Mouse (Mus musculus) forebrain, embryonic 16.5 days (tissue): ENCODE data around the gene Pml. TPM values are rescaled to one million over a fixed set of nuclear protein-coding genes. Genes with fewer than 3 reads are reported as not detected.
A peak's percentile ranks its signal among the peaks of the same experiment; 100 is the strongest.

Experiments used
- ATAC-seq: fragments of 200-750 bp; cut with Nextera tagmentation; 2 replicates; pipeline ENCODE4 v1.8.0; 2017; ENCODE audit warnings: mild to moderate bottlenecking, moderate library complexity
- H3K27ac ChIP-seq: fragments of 300-500 bp; sonication (generic); 2 replicates; pipeline ENCODE4 v1.5.1; 2014; ENCODE audit warnings: low read length, control low read depth
- H3K27me3 ChIP-seq: fragments of 300-500 bp; sonication (generic); replicated peaks from 2 replicates; pipeline ENCODE4 v1.6.1; 2014; ENCODE audit warnings: low read length; ENCODE audit not compliant: control insufficient read depth, insufficient read depth
- H3K36me3 ChIP-seq: fragments of 300-500 bp; sonication (generic); 2 replicates; pipeline ENCODE4 v1.6.1; 2014; ENCODE audit not compliant: control insufficient read depth, insufficient read depth
- H3K4me1 ChIP-seq: fragments of 300-500 bp; sonication (generic); replicated peaks from 2 replicates; pipeline ENCODE4 v1.6.1; 2014; ENCODE audit warnings: low read length; ENCODE audit not compliant: control insufficient read depth, insufficient read depth
- H3K4me2 ChIP-seq: fragments of 300-500 bp; sonication (generic); 2 replicates; pipeline ENCODE4 v1.6.1; 2014; ENCODE audit warnings: mild to moderate bottlenecking, low read length, control low read depth
- H3K4me3 ChIP-seq: fragments of 300-500 bp; sonication (generic); replicated peaks from 2 replicates; pipeline ENCODE4 v1.5.1; 2014; ENCODE audit warnings: mild to moderate bottlenecking, low read length, control low read depth
- H3K9ac ChIP-seq: fragments of 300-500 bp; sonication (generic); replicated peaks from 2 replicates; pipeline ENCODE4 v1.6.1; 2014; ENCODE audit warnings: low read depth, low read length, control low read depth
- H3K9me3 ChIP-seq: fragments of 300-500 bp; sonication (generic); 2 replicates; pipeline ENCODE4 v1.6.1; 2016; ENCODE audit warnings: low read length; ENCODE audit not compliant: control insufficient read depth
- WGBS: fragments of 180-500 bp; shearing (Covaris S2); extraction: QIAGEN DNeasy Blood & Tissue Kit; methylation state at CpG from one replicate; pipeline ENCODE4 v1.1.7; 2014; 5-methylcytosine and 5-hydroxymethylcytosine counted together
- polyA plus RNA-seq: library from polyadenylated mRNA; unstranded; fragments of >200 nt; fragmentation: Nextera tagmentation; extraction: Ambion mirVana; gene quantifications from 2 replicates; pipeline ENCODE4 v1.2.1, GENCODE M21; 2015

The Pml gene
- 7.4 and 8.1 TPM in 2 replicates for polyA plus RNA-seq

GRCm38 (mm10) chr9:58249592-58250192, at the start of gene Pml:
Pml (minus strand) TSS chr9:58249786.
- ATAC-seq: 0 out of 2 replicates have a peak, but pooled peaks have one; percentile 36
- Histone ChIP-seq H3K36me3 (no peaks in the 10 kb centered on the region), H3K9me3 (no peaks in the 10 kb centered on the region), H3K4me1 (peaks cover 38% of the 10 kb centered on the region), H3K9ac (peak within 1 kb of the TSS; percentile 47), H3K4me3 (peak within 1 kb of the TSS; percentile 38), H3K4me2 (peak within 1 kb of the TSS; percentile 50), H3K27ac (0 out of 2 replicates have a peak within 1 kb of the TSS, but pooled peaks have one; percentile 6), H3K27me3 (no peaks in the 10 kb centered on the region)
- WGBS: 1% methylated on average over 16 of the region's 16 CpGs

- Histone ChIP-seq H3K27ac (no peak overlapping the region), H3K4me3 (no peak overlapping the region), H3K27me3 (no peaks in the 10 kb centered on the region), H3K36me3 (no peaks in the 10 kb centered on the region), H3K4me1 (0 out of 2 replicates have a peak, but pooled peaks cover 4% of the 10 kb centered on the region), H3K9me3 (no peaks in the 10 kb centered on the region), H3K4me2 (no peak overlapping the region), H3K9ac (no peak overlapping the region)
- ATAC-seq: peak; percentile 36; the same call in 1 of the 2 replicates
- WGBS: 41% methylated on average over 4 of the region's 4 CpGs
Observed at GRCm38 (mm10) chr9:58297961-58298477, 48.4 kb upstream of the Pml start.

GRCm38 (mm10) chr9:58297065-58297464, 47.5 kb upstream of the Pml start:
- H3K9ac ChIP-seq: no peak overlapping the region
- H3K27me3 ChIP-seq: no peaks in the 10 kb centered on the region
- no peak overlapping the region for H3K4me2 ChIP-seq
- 90% methylated on average over 6 of the region's 6 CpGs for WGBS
- 0 out of 2 replicates have a peak, but pooled peaks cover 4% of the 10 kb centered on the region for H3K4me1 ChIP-seq
- no peak for ATAC-seq
- H3K36me3 ChIP-seq: no peaks in the 10 kb centered on the region
- H3K27ac ChIP-seq: no peak overlapping the region
- no peak overlapping the region for H3K4me3 ChIP-seq
- no peaks in the 10 kb centered on the region for H3K9me3 ChIP-seq

GRCm38 (mm10) chr9:58295766-58296361, 46.3 kb upstream of the Pml start:
- no peak for ATAC-seq
- H3K27ac ChIP-seq: no peak overlapping the region

GRCm38 (mm10) chr9:58295345-58295744, 45.8 kb upstream of the Pml start:
- Histone ChIP-seq H3K4me1 (0 out of 2 replicates have a peak, but pooled peaks cover 4% of the 10 kb centered on the region), H3K4me2 (no peak overlapping the region), H3K36me3 (no peaks in the 10 kb centered on the region), H3K27ac (no peak overlapping the region), H3K4me3 (no peak overlapping the region), H3K27me3 (no peaks in the 10 kb centered on the region), H3K9me3 (no peaks in the 10 kb centered on the region), H3K9ac (no peak overlapping the region)
- ATAC-seq: no peak
- WGBS: 79% methylated on average over 3 of the region's 3 CpGs

More at GRCm38 (mm10) chr9:58295766-58296361, 46.3 kb upstream of the Pml start:
- no peak overlapping the region for H3K4me3 ChIP-seq
- no peak overlapping the region for H3K9ac ChIP-seq
- H3K4me1 ChIP-seq: 0 out of 2 replicates have a peak, but pooled peaks cover 4% of the 10 kb centered on the region
- no peaks in the 10 kb centered on the region for H3K9me3 ChIP-seq
- WGBS: 20% methylated on average over 9 of the region's 9 CpGs
- H3K36me3 ChIP-seq: no peaks in the 10 kb centered on the region
- no peak overlapping the region for H3K4me2 ChIP-seq
- no peaks in the 10 kb centered on the region for H3K27me3 ChIP-seq

- H3K36me3 ChIP-seq: no peaks in the 10 kb centered on the region
- 0 out of 2 replicates have a peak, but pooled peaks cover 4% of the 10 kb centered on the region for H3K4me1 ChIP-seq
- no peak overlapping the region for H3K4me2 ChIP-seq
- WGBS: 64% methylated on average over 7 of the region's 7 CpGs
- H3K9ac ChIP-seq: no peak overlapping the region
- H3K9me3 ChIP-seq: no peaks in the 10 kb centered on the region
- no peak overlapping the region for H3K27ac ChIP-seq
- no peaks in the 10 kb centered on the region for H3K27me3 ChIP-seq
- no peak overlapping the region for H3K4me3 ChIP-seq
- no peak for ATAC-seq
Observed at GRCm38 (mm10) chr9:58294527-58294926, 44.9 kb upstream of the Pml start.

DNA sequence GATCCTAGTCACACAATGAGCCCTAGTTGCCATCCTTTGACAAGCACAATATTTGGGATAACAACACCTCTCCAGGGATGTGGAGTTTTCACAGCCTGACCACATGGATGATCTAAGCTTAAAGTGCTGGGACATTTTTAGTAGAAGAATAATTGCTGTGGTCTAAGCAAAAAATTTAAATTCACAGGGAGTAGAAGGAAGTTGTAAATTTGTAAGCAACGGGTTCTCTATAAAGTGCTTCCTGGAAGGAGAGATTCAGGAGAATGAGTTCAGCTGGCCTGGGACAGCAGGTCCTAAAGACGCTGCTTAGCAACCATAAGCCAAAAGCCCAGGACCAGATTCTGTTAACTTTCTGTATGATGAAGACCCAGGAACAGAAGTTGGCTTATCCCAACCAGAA, 40.3 kb upstream of the Pml start:
- 88% methylated on average over 2 of the region's 2 CpGs for WGBS
- Histone ChIP-seq H3K4me1 (no peaks in the 10 kb centered on the region), H3K27ac (no peak overlapping the region), H3K36me3 (no peaks in the 10 kb centered on the region), H3K9ac (no peak overlapping the region), H3K4me3 (no peak overlapping the region), H3K27me3 (no peaks in the 10 kb centered on the region), H3K4me2 (no peak overlapping the region), H3K9me3 (no peaks in the 10 kb centered on the region)
- ATAC-seq: no peak

DNA sequence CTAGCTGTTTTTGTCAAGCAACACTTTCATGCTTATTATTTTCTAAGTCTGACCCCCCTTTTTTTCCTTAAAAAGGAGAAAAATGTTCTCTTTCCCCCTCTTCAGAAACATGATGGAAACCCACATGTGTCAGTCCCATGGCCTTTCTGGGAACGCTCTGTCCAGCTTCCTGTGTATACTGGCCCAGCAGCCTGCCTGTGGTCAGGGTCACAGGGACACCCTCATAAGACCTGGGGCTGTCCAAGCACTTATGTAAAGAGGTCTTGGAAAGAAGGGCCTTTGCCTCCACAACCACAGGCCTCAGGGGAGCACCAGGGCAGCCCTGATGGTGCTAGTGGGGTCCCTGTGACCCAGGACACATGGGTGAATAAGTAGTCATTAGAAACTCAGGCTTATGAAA, 39.5 kb upstream of the Pml start:
- Histone ChIP-seq H3K9me3 (no peaks in the 10 kb centered on the region), H3K4me3 (no peak overlapping the region), H3K9ac (no peak overlapping the region), H3K36me3 (no peaks in the 10 kb centered on the region), H3K4me2 (no peak overlapping the region), H3K4me1 (no peaks in the 10 kb centered on the region), H3K27me3 (no peaks in the 10 kb centered on the region), H3K27ac (no peak overlapping the region)
- ATAC-seq: no peak
- 85% methylated on average over 1 of the region's 1 CpGs for WGBS

DNA sequence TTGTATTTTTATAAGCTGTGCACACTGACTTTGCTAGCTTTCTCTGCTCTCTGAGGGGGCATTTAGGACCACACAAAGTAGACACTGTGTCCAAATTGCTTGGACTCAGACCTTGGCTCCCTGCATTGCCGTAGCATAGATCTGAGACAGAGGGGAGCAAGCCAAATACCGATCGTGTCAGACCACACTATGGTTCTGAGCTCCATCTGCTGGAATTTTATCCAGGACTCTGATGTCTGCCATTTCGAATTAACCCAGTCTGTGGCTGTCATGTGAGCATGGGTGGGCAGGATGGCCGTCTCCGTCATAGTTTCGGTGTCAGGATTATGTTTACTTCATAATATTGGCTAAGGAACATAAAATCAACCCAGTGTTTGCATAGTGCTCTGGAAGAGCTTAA, 33.8 kb upstream of the Pml start:
- Histone ChIP-seq H3K9me3 (no peaks in the 10 kb centered on the region), H3K4me2 (no peak overlapping the region), H3K4me1 (peaks cover 5% of the 10 kb centered on the region; the same call in 1 of the 2 replicates), H3K9ac (no peak overlapping the region), H3K36me3 (no peaks in the 10 kb centered on the region), H3K27me3 (no peaks in the 10 kb centered on the region), H3K27ac (no peak overlapping the region), H3K4me3 (no peak overlapping the region)
- 58% methylated on average over 7 of the region's 7 CpGs for WGBS
- no peak for ATAC-seq
